Mouse (Mus musculus) heart, embryonic 11.5 days (tissue): ENCODE measurements around the gene Csrnp1. TPM values are rescaled to one million over a fixed set of nuclear protein-coding genes. Genes with fewer than 3 reads are reported as not detected.

Experiments used
- ATAC-seq: fragments of 200-750 bp; cut with Nextera tagmentation; replicated peaks from 2 replicates; pipeline ENCODE4 v1.8.0; 2017; ENCODE audit warnings: moderate library complexity; ENCODE audit not compliant: insufficient number of reproducible peaks, low FRiP score, low TSS enrichment
- H3K27ac ChIP-seq: fragments of 300-500 bp; sonication (generic); 2 replicates; pipeline ENCODE4 v1.5.1; 2014; ENCODE audit warnings: mild to moderate bottlenecking, low read depth, low read length
- H3K27me3 ChIP-seq: fragments of 300-500 bp; sonication (generic); 2 replicates; pipeline ENCODE4 v1.6.1; 2014; ENCODE audit warnings: mild to moderate bottlenecking, low read length, mixed read lengths; ENCODE audit not compliant: control insufficient read depth, insufficient read depth
- H3K36me3 ChIP-seq: fragments of 300-500 bp; sonication (generic); 2 replicates; pipeline ENCODE4 v1.6.1; 2014; ENCODE audit warnings: mild to moderate bottlenecking, low read length, moderate library complexity, mixed read lengths; ENCODE audit not compliant: control insufficient read depth, insufficient read depth
- H3K4me1 ChIP-seq: fragments of 300-500 bp; sonication (generic); 2 replicates; pipeline ENCODE4 v1.6.1; 2014; ENCODE audit warnings: low read length; ENCODE audit not compliant: control insufficient read depth, insufficient read depth
- H3K4me2 ChIP-seq: fragments of 300-500 bp; sonication (generic); 2 replicates; pipeline ENCODE4 v1.6.1; 2014; ENCODE audit warnings: mild to moderate bottlenecking, moderate library complexity
- H3K4me3 ChIP-seq: fragments of 300-500 bp; sonication (generic); 2 replicates; pipeline ENCODE4 v1.5.1; 2014; ENCODE audit warnings: low read depth, low read length
- H3K9ac ChIP-seq: fragments of 300-500 bp; sonication (generic); 2 replicates; pipeline ENCODE4 v1.6.1; 2014; ENCODE audit warnings: mild to moderate bottlenecking, low read depth, low read length, moderate library complexity
- H3K9me3 ChIP-seq: fragments of 300-500 bp; sonication (generic); replicated peaks from 2 replicates; pipeline ENCODE4 v1.6.1; 2016; ENCODE audit warnings: low read length; ENCODE audit not compliant: control insufficient read depth
- WGBS: fragments of 180-500 bp; shearing (Covaris S2); extraction: QIAGEN DNeasy Blood & Tissue Kit; methylation state at CpG from one replicate; pipeline ENCODE4 v1.1.7; 2014; ENCODE audit not compliant: insufficient replicate concordance; 5-methylcytosine and 5-hydroxymethylcytosine counted together
- polyA plus RNA-seq: library from polyadenylated mRNA; unstranded; fragments of >200 nt; fragmentation: Nextera tagmentation; extraction: Ambion mirVana; gene quantifications from 2 replicates; pipeline ENCODE4 v1.2.1, GENCODE M21; 2014

Csrnp1 gene
- polyA plus RNA-seq, 1 experiment from 2014 or later = 3.3 TPM

DNA sequence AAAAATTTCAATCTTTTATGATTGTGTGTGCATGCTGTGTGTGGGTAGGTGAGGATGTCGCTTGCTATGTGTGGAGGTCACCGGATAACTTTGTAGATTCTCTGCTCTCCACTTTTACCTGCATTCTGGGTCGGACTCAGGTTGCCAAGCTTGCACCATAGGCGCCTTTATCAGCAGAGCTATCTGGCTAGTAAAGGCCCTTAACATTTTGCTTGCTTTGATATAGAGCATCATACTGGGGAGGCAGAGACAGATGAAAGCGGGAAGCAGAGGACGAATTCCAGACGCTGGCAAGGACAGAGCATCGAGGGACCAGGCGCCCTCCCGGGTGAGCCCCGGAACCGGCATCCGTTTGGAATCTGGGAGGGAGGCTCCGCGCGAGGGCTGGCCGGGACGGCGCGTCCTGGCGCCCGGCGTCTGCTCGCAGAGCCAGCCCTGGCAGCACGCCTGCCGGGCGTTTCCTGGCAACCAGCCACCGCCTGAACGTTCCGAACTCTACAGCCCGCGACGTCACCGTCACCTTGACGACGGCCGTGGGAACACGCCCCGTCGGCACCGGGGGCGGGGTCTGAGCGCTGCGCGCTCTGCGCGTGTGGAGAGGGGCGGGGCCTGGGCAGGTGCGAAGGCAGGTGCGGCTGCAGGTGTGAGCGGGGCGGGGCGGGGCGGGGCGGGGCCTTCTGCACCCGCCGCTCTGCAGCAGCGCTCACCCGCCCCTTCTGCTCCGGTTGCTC is 26.5 kb upstream of the Csrnp1 start:
- Histone ChIP-seq H3K4me2 (peak overlapping the region; percentile 76), H3K27me3 (no peaks in the 10 kb centered on the region), H3K9ac (peak overlapping the region; percentile 29), H3K36me3 (peaks cover 12% of the 10 kb centered on the region; the same call in 1 of the 2 replicates), H3K9me3 (no peaks in the 10 kb centered on the region), H3K27ac (peak overlapping the region; percentile 77), H3K4me3 (peak overlapping the region; percentile 41), H3K4me1 (peaks cover 14% of the 10 kb centered on the region)
- ATAC-seq = peak; percentile 90
- 2% methylated on average over 38 of the region's 60 CpGs for WGBS

DNA sequence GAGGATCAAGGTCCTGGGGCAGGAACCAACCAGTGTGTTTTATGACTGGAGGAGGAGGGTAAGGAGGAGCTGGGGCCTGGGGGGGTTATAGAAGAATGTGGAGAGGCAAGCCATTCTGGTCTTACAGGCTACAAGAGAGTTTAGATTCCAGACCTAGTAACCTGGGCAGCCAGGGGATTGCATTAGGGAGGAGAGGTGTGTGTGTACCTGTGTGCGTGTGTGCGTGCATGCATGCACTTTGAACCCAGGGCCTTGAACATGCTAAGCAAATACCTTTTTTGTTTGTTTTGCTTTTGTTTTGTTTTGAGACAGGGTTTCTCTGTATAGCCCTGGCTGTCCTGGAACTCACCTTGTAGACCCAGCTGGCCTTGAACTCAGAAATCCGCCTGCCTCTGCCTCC is 25.4 kb upstream of the Csrnp1 start:
- Histone ChIP-seq H3K9ac (no peak overlapping the region), H3K4me2 (no peak overlapping the region), H3K4me3 (no peak overlapping the region), H3K27me3 (no peaks in the 10 kb centered on the region), H3K36me3 (peaks cover 4% of the 10 kb centered on the region; the same call in 1 of the 2 replicates), H3K27ac (no peak overlapping the region; the same call in 1 of the 2 replicates), H3K4me1 (peaks cover 14% of the 10 kb centered on the region), H3K9me3 (no peaks in the 10 kb centered on the region)
- ATAC-seq = no peak
- 96% methylated on average over 3 of the region's 3 CpGs for WGBS

- H3K36me3 ChIP-seq = no peaks in the 10 kb centered on the region
- H3K4me1 ChIP-seq = peaks cover 14% of the 10 kb centered on the region
- no peaks in the 10 kb centered on the region for H3K27me3 ChIP-seq
- 73% methylated on average over 7 of the region's 7 CpGs for WGBS
- H3K27ac ChIP-seq = no peak overlapping the region; the same call in 1 of the 2 replicates
- no peak overlapping the region for H3K4me3 ChIP-seq
- H3K9ac ChIP-seq = no peak overlapping the region
- no peak for ATAC-seq
- no peak overlapping the region for H3K4me2 ChIP-seq
- no peaks in the 10 kb centered on the region for H3K9me3 ChIP-seq
Observed at GRCm38 (mm10) chr9:120009226-120009841, 24.9 kb upstream of the Csrnp1 start.

DNA sequence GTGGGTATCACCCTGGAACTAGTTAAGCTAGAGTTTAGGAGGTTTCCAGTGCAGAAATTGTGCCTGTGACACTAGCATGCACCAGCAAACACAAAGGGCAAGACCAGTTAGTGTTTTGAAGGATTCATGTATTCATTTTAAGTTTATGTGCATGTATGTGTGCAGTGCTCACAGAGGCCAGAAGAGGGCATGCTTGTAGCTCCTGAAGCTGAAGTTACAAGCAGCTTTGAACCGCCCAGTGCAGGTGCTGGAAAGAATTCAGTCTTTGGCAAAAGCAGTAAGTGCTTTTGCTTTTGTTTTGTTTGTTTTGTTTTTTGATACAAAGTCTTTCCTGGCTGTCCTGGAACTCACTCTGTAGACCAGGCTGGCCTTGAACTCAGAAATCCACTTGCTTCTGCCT is 23.4 kb upstream of the Csrnp1 start:
- ATAC-seq = no peak
- Histone ChIP-seq H3K27ac (no peak overlapping the region), H3K36me3 (no peaks in the 10 kb centered on the region), H3K9ac (no peak overlapping the region), H3K4me2 (no peak overlapping the region), H3K4me1 (0 out of 2 replicates have a peak, but pooled peaks cover 5% of the 10 kb centered on the region), H3K9me3 (no peaks in the 10 kb centered on the region), H3K4me3 (no peak overlapping the region), H3K27me3 (no peaks in the 10 kb centered on the region)
- whole genome bisulfite sequencing = 89% methylated on average over 1 of the region's 1 CpGs

DNA sequence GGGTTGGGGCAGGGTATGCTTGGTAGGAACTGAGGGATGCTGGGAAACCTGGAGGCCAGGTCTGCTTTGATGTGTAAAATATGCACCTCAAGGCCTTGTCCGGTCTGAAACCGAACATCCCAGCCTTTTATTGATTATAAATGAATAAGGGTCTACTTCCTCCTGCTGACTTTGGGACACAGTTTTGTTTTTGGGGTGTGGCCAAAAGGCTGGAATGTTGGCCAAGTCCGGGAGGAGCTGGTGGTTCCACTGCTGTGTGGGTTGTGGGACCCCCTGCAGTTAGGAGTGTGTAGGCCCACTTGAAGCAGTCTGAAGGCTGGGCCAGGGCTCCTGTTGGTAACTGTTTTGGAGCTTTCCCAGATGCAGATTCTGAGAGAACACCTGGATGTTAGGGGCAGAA is 21.5 kb upstream of the Csrnp1 start:
- Histone ChIP-seq H3K27ac (no peak overlapping the region), H3K4me3 (no peak overlapping the region), H3K27me3 (no peaks in the 10 kb centered on the region), H3K4me1 (peaks cover 7% of the 10 kb centered on the region), H3K9me3 (no peaks in the 10 kb centered on the region), H3K9ac (no peak overlapping the region), H3K36me3 (no peaks in the 10 kb centered on the region), H3K4me2 (no peak overlapping the region)
- ATAC-seq = no peak
- 76% methylated on average over 3 of the region's 3 CpGs for WGBS

- peaks cover 3% of the 10 kb centered on the region for H3K4me1 ChIP-seq
- peak; percentile 62; the same call in 1 of the 2 replicates for ATAC-seq
- H3K27me3 ChIP-seq = no peaks in the 10 kb centered on the region
- no peak overlapping the region for H3K9ac ChIP-seq
- no peak overlapping the region for H3K4me2 ChIP-seq
- H3K27ac ChIP-seq = peak overlapping the region; percentile 84; the same call in 1 of the 2 replicates
- 78% methylated on average over 5 of the region's 5 CpGs for WGBS
- no peaks in the 10 kb centered on the region for H3K9me3 ChIP-seq
- no peaks in the 10 kb centered on the region for H3K36me3 ChIP-seq
- H3K4me3 ChIP-seq = no peak overlapping the region
Observed at GRCm38 (mm10) chr9:120002893-120003292, 18.4 kb upstream of the Csrnp1 start.

- peak; percentile 92 for ATAC-seq
- WGBS = 9% methylated on average over 31 of the region's 31 CpGs
- H3K4me3 ChIP-seq = peak overlapping the region; percentile 46
- peak overlapping the region; percentile 84 for H3K27ac ChIP-seq
- H3K9ac ChIP-seq = peak overlapping the region; percentile 68
- no peaks in the 10 kb centered on the region for H3K9me3 ChIP-seq
- peaks cover 3% of the 10 kb centered on the region for H3K4me1 ChIP-seq
- no peaks in the 10 kb centered on the region for H3K27me3 ChIP-seq
- H3K36me3 ChIP-seq = no peaks in the 10 kb centered on the region
- H3K4me2 ChIP-seq = peak overlapping the region; percentile 67
Observed at GRCm38 (mm10) chr9:120001945-120002725, 17.7 kb upstream of the Csrnp1 start.

- ATAC-seq = no peak
- WGBS = 70% methylated on average over 5 of the region's 5 CpGs
- no peaks in the 10 kb centered on the region for H3K36me3 ChIP-seq
- no peak overlapping the region for H3K4me3 ChIP-seq
- H3K27me3 ChIP-seq = no peaks in the 10 kb centered on the region
- H3K4me1 ChIP-seq = peaks cover 3% of the 10 kb centered on the region
- H3K27ac ChIP-seq = no peak overlapping the region
- H3K9ac ChIP-seq = no peak overlapping the region
- H3K9me3 ChIP-seq = no peaks in the 10 kb centered on the region
- H3K4me2 ChIP-seq = no peak overlapping the region
Observed at GRCm38 (mm10) chr9:120000761-120001160, 16.3 kb upstream of the Csrnp1 start.
